Mouse (Mus musculus) neural tube, embryonic 11.5 days (tissue): Measurements from ENCODE around the gene Cd4. TPM values are rescaled to one million over a fixed set of nuclear protein-coding genes. Genes with fewer than 3 reads are reported as not detected.

Source experiments
- ATAC-seq: fragments of 200-750 bp; cut with Nextera tagmentation; 2 replicates; pipeline ENCODE4 v1.8.0; 2017; ENCODE audit warnings: moderate number of reproducible peaks, mild to moderate bottlenecking, moderate TSS enrichment, moderate library complexity; ENCODE audit not compliant: insufficient read depth, low FRiP score, low TSS enrichment
- DNase-seq: peaks from one replicate; pipeline ENCODE4 v3.0.0-alpha.2; 2015; ENCODE audit warnings: low spot score
- H3K27ac ChIP-seq: fragments of 300-500 bp; sonication (generic); 2 replicates; pipeline ENCODE4 v1.5.1; 2014; ENCODE audit warnings: low read depth, mild to moderate bottlenecking, low read length
- H3K27me3 ChIP-seq: fragments of 300-500 bp; sonication (generic); 2 replicates; pipeline ENCODE4 v1.6.1; 2014; ENCODE audit warnings: mild to moderate bottlenecking, low read length, mixed read lengths; ENCODE audit not compliant: control insufficient read depth, insufficient read depth
- H3K36me3 ChIP-seq: fragments of 300-500 bp; sonication (generic); 2 replicates; pipeline ENCODE4 v1.6.1; 2014; ENCODE audit warnings: mild to moderate bottlenecking, low read length, moderate library complexity, mixed read lengths; ENCODE audit not compliant: control insufficient read depth, insufficient read depth
- H3K4me1 ChIP-seq: fragments of 300-500 bp; sonication (generic); 2 replicates; pipeline ENCODE4 v1.6.1; 2014; ENCODE audit warnings: low read length, mixed read lengths; ENCODE audit not compliant: control insufficient read depth, insufficient read depth
- H3K4me2 ChIP-seq: fragments of 300-500 bp; sonication (generic); 2 replicates; pipeline ENCODE4 v1.6.1; 2014; ENCODE audit warnings: low read depth, mild to moderate bottlenecking, moderate library complexity
- H3K4me3 ChIP-seq: fragments of 300-500 bp; sonication (generic); 2 replicates; pipeline ENCODE4 v1.5.1; 2014; ENCODE audit warnings: low read depth, low read length
- H3K9ac ChIP-seq: fragments of 300-500 bp; sonication (generic); 2 replicates; pipeline ENCODE4 v1.6.1; 2014; ENCODE audit warnings: mild to moderate bottlenecking, low read length
- H3K9me3 ChIP-seq: fragments of 300-500 bp; sonication (generic); 2 replicates; pipeline ENCODE4 v1.6.1; 2016; ENCODE audit warnings: low read length; ENCODE audit not compliant: control insufficient read depth
- WGBS: fragments of 180-500 bp; shearing (Covaris S2); extraction: QIAGEN DNeasy Blood & Tissue Kit; methylation state at CpG from one replicate; pipeline ENCODE4 v1.1.7; 2014; 5-methylcytosine and 5-hydroxymethylcytosine counted together
- polyA plus RNA-seq: library from polyadenylated mRNA; unstranded; fragments of >200 nt; fragmentation: Nextera tagmentation; extraction: Ambion mirVana; gene quantifications from 2 replicates; pipeline ENCODE4 v1.2.1, GENCODE M21; 2014

Gene Cd4
- polyA plus RNA-seq, 1 experiment from 2014 or later, result not detected

GRCm38 (mm10) chr6:124883351-124883750 lies 4.7 kb downstream of the Cd4 start:
- 73% methylated on average over 10 of the region's 10 CpGs for WGBS
- Histone ChIP-seq H3K4me1 (no peaks in the 10 kb centered on the region), H3K4me2 (no peak overlapping the region), H3K27me3 (no peaks in the 10 kb centered on the region), H3K9ac (no peak overlapping the region), H3K4me3 (no peak overlapping the region), H3K36me3 (no peaks in the 10 kb centered on the region), H3K27ac (no peak overlapping the region), H3K9me3 (no peaks in the 10 kb centered on the region)
- ATAC-seq (no peak), DNase-seq (no peak)

GRCm38 (mm10) chr6:124881821-124882220 lies 6.2 kb downstream of the Cd4 start:
- DNase-seq, result no peak
- H3K9ac ChIP-seq, result no peak overlapping the region
- no peaks in the 10 kb centered on the region for H3K9me3 ChIP-seq
- no peaks in the 10 kb centered on the region for H3K27me3 ChIP-seq
- H3K36me3 ChIP-seq, result no peaks in the 10 kb centered on the region
- 93% methylated on average over 9 of the region's 9 CpGs for WGBS
- H3K27ac ChIP-seq, result no peak overlapping the region
- no peaks in the 10 kb centered on the region for H3K4me1 ChIP-seq
- ATAC-seq, result no peak
- no peak overlapping the region for H3K4me2 ChIP-seq
- no peak overlapping the region for H3K4me3 ChIP-seq

- H3K4me1 ChIP-seq, result no peaks in the 10 kb centered on the region
- ATAC-seq, result no peak
- H3K4me3 ChIP-seq, result no peak overlapping the region
- no peak overlapping the region for H3K4me2 ChIP-seq
- WGBS, result 62% methylated on average over 6 of the region's 6 CpGs
- H3K27me3 ChIP-seq, result no peaks in the 10 kb centered on the region
- H3K27ac ChIP-seq, result no peak overlapping the region
- H3K9me3 ChIP-seq, result no peaks in the 10 kb centered on the region
- DNase-seq, result no peak
- no peaks in the 10 kb centered on the region for H3K36me3 ChIP-seq
- no peak overlapping the region for H3K9ac ChIP-seq
These were observed 8.6 kb downstream of the Cd4 start for GRCm38 (mm10) chr6:124879390-124879789.

- no peak overlapping the region for H3K27ac ChIP-seq
- H3K4me2 ChIP-seq, result no peak overlapping the region
- 44% methylated on average over 3 of the region's 3 CpGs for WGBS
- DNase-seq (no peak), ATAC-seq (no peak)
- H3K27me3 ChIP-seq, result no peaks in the 10 kb centered on the region
- no peaks in the 10 kb centered on the region for H3K4me1 ChIP-seq
- no peaks in the 10 kb centered on the region for H3K36me3 ChIP-seq
- no peak overlapping the region for H3K4me3 ChIP-seq
- no peaks in the 10 kb centered on the region for H3K9me3 ChIP-seq
- no peak overlapping the region for H3K9ac ChIP-seq
These were observed 13.7 kb downstream of the Cd4 start for GRCm38 (mm10) chr6:124874348-124874747.

- H3K27me3 ChIP-seq, result no peaks in the 10 kb centered on the region
- no peak for ATAC-seq
- no peak overlapping the region for H3K9ac ChIP-seq
- no peak overlapping the region for H3K4me3 ChIP-seq
- no peaks in the 10 kb centered on the region for H3K9me3 ChIP-seq
- no peak for DNase-seq
- WGBS, result 57% methylated on average over 6 of the region's 7 CpGs
- no peak overlapping the region for H3K27ac ChIP-seq
- peaks cover 14% of the 10 kb centered on the region for H3K4me1 ChIP-seq
- no peak overlapping the region for H3K4me2 ChIP-seq
- H3K36me3 ChIP-seq, result no peaks in the 10 kb centered on the region
These were observed 21.5 kb downstream of the Cd4 start for GRCm38 (mm10) chr6:124866560-124866959.

GRCm38 (mm10) chr6:124865766-124866362 lies 22.2 kb downstream of the Cd4 start:
- no peaks in the 10 kb centered on the region for H3K9me3 ChIP-seq
- peaks cover 16% of the 10 kb centered on the region for H3K4me1 ChIP-seq
- DNase-seq (no peak), ATAC-seq (no peak)
- 56% methylated on average over 17 of the region's 18 CpGs for WGBS
- no peak overlapping the region for H3K4me3 ChIP-seq
- H3K36me3 ChIP-seq, result no peaks in the 10 kb centered on the region
- no peak overlapping the region for H3K27ac ChIP-seq
- H3K4me2 ChIP-seq, result no peak overlapping the region
- H3K27me3 ChIP-seq, result no peaks in the 10 kb centered on the region
- H3K9ac ChIP-seq, result no peak overlapping the region

GRCm38 (mm10) chr6:124863658-124864298 lies 24.2 kb downstream of the Cd4 start, which contains the start of gene Gpr162:
Gene Gpr162, minus strand, starts transcription at chr6:124863983.
- H3K27me3 ChIP-seq, result no peaks in the 10 kb centered on the region
- H3K4me1 ChIP-seq, result peaks cover 20% of the 10 kb centered on the region
- H3K4me3 ChIP-seq, result peak within 1 kb of the TSS; percentile 48
- H3K9ac ChIP-seq, result peak within 1 kb of the TSS; percentile 70
- H3K4me2 ChIP-seq, result peak within 1 kb of the TSS; percentile 74
- DNase-seq (peak; percentile 79), ATAC-seq (peak; percentile 58)
- under 1% methylated on average over 29 of the region's 43 CpGs for WGBS
- no peaks in the 10 kb centered on the region for H3K36me3 ChIP-seq
- H3K27ac ChIP-seq, result peak within 1 kb of the TSS; percentile 55
- H3K9me3 ChIP-seq, result no peaks in the 10 kb centered on the region

GRCm38 (mm10) chr6:124863125-124863657 lies 24.8 kb downstream of the Cd4 start:
- Histone ChIP-seq H3K27me3 (no peaks in the 10 kb centered on the region), H3K4me3 (peak overlapping the region; percentile 48), H3K4me2 (peak overlapping the region; percentile 74), H3K9ac (peak overlapping the region; percentile 70), H3K9me3 (no peaks in the 10 kb centered on the region), H3K36me3 (no peaks in the 10 kb centered on the region), H3K4me1 (peaks cover 20% of the 10 kb centered on the region), H3K27ac (peak overlapping the region; percentile 55; the same call in 1 of the 2 replicates)
- WGBS, result 0% methylated on average over 15 of the region's 16 CpGs
- DNase-seq (peak; percentile 43), ATAC-seq (peak; percentile 20)
